Mouse (Mus musculus) liver, postnatal 0 days (tissue): Measurements from ENCODE around the gene Cdrt4.

Source experiments
- CTCF ChIP-seq: sonication (generic); IDR thresholded peaks from 2 replicates; pipeline ENCODE4 v1.5.1; 2016; ENCODE audit warnings: antibody characterized with exemption, low read depth
- EP300 ChIP-seq: IDR thresholded peaks from 2 replicates; pipeline ENCODE4 v1.6.1; 2016; ENCODE audit warnings: antibody characterized with exemption, low read depth, mild to moderate bottlenecking

DNA sequence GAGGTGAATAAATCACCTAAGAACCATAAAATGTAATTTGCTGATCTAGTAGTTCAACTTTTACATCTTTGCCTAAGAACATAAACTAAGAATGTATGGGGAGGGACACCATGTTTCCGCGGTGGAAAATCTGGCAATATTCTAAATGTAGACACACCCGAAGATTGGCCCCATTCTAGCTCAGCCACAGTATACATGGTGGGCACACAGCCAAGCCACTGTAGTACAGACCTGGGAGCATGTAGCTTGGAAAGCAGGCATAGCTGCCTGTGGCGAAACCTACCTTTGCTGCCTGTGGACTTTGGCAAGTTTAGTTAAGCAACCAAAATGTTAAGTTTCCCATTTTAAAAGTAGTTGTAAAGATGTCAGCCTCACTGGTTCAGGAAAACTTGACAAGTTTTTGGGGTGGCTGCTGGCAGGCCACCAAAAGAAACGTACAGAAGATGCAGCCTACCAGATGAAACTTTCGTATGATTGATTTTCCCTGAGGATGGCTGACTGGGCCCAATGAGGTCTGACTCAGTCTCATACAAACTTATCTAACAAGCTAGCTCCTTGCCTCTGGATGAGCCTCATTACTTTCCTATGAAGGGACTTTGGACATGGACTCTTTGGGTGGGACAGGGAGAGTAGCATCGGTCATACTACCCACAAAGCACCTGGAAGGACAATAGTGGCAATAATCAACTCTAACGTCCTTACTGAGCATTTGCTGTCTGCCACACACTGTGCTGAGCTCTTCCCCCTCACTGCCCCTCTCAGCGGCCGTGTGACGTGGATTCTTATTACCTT lies 84.6 kb downstream of the Cdrt4 start:
- no peak for TF ChIP-seq CTCF
- no peak for TF ChIP-seq EP300
